Mouse (Mus musculus) frontal cortex, postnatal 14 days (tissue): ENCODE data around the gene Tnni3k.

ENCODE experiments used
- DNase-seq, 2 experiments: peaks; one replicate each; pipeline ENCODE4 v3.0.0; 2022; ENCODE audit warnings: low spot score in 2 of 2

The Tnni3k gene

GRCm38 (mm10) chr3:154763374-154763773 lies 291.8 kb downstream of the Tnni3k start:
- no peak for DNase-seq

- DNase-seq = no peak
These were observed 294.1 kb downstream of the Tnni3k start for GRCm38 (mm10) chr3:154761108-154761507.

- DNase-seq = no peak
These were observed 297.1 kb downstream of the Tnni3k start for GRCm38 (mm10) chr3:154758089-154758488.

GRCm38 (mm10) chr3:154755225-154755624 lies 300.0 kb downstream of the Tnni3k start:
- DNase-seq = no peak

GRCm38 (mm10) chr3:154754505-154754904 lies 300.7 kb downstream of the Tnni3k start:
- no peak for DNase-seq

GRCm38 (mm10) chr3:154744317-154744716 lies 310.9 kb downstream of the Tnni3k start:
- DNase-seq = no peak

GRCm38 (mm10) chr3:154742927-154743326 lies 312.3 kb downstream of the Tnni3k start:
- DNase-seq = no peak

GRCm38 (mm10) chr3:154741496-154741895 lies 313.7 kb downstream of the Tnni3k start:
- no peak for DNase-seq
